Mouse (Mus musculus): Measurements from ENCODE around the gene Kdelr1.
A peak's percentile ranks its signal among the peaks of the same experiment; 100 is the strongest.

Kdelr1 gene

GRCm38 (mm10) chr7:45916056-45917003 lies 43.8 kb downstream of the Kdelr1 start:
- peak; percentile 53 for DNase-seq (ENCODE audit: low read depth, low spot score)

DNA sequence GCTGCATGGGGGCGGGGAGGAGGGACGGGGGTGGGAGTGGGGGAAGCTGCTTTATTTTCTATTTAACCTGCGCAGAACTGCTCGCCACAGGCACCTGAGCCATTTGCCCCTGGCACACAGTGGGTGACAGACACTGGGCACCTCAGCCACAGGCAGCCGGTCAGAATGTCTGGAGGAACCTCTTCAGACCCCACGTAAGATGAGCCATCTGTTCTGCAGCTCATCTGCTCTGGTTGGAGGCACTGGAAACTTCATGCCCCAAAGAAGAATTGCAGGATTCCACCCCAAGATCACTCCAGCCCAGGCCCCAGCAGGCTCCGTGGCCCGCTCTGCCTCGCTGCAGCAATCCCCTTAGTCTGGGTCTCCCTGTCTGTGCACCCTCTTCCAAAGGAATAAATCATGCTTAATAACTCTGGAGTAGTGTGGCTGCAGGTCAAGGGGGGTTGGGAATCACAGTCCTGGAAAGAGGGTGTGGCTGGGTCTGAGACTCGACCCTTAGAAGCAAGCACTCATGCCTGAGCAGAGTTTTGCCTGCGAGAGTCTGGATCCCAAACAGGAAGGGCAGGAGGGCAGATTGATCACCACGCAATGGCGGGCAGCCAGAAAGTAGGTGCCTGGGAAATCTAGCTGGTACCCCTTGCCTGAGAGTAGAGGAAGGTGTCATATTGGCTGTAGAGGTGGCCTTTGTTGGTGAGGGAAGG lies 44.6 kb downstream of the Kdelr1 start:
- DNase-seq (ENCODE audit: low read depth, low spot score): no peak

- DNase-seq (ENCODE audit: low read depth, low spot score): no peak
Observed at GRCm38 (mm10) chr7:45917926-45918325, 45.4 kb downstream of the Kdelr1 start.

DNA sequence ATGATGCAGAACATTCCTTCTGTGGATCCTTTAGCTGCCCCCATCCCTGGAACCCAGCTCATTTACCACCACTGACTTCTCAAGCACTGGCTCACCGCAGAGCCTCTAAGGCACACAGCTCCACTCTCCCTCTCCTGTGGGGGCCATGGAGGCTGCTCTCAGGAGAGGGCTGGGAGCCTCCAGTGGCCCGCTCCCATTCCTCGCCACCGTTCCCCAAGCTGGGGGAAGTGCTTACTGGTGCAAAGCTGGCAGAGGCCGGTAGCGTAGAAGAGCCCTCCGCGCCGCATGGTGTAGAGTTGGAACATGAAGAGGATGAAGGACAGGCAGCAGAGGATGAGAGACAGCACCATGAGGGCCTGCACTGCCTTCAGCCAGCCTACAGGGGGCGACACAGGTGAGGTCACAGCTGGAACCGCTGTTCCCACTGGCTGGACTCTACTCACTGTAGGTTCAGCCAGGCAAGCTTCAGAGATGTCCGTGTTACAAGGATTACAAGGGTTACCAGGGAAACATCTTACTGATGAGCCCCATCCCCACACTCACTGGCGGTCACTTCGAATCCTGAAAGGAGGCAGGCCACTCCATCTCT lies 46.6 kb downstream of the Kdelr1 start:
- DNase-seq (ENCODE audit: low read depth, low spot score): no peak

DNA sequence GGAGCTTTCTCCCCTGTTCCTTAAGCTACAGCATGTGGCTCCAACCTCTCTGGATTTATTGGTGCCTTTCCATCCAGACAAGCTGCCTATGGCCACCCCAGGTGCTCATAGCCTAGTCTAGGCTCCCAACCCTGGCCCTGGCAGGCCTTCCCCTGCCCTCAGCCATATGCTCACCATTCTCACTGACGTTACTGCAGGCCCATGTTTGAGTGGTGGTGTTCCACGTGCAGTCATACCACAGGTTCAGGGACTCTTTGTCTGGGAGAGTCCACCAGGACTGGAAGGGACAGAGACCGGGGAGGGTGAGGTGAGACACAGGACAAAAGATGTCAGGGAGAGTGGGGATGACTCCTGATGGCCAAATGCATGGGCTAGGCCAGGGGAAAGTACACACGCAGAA lies 47.2 kb downstream of the Kdelr1 start:
- DNase-seq (ENCODE audit: low read depth, low spot score): no peak

GRCm38 (mm10) chr7:45920583-45921241 lies 48.1 kb downstream of the Kdelr1 start:
- DNase-seq (ENCODE audit: low read depth, low spot score): no peak

DNA sequence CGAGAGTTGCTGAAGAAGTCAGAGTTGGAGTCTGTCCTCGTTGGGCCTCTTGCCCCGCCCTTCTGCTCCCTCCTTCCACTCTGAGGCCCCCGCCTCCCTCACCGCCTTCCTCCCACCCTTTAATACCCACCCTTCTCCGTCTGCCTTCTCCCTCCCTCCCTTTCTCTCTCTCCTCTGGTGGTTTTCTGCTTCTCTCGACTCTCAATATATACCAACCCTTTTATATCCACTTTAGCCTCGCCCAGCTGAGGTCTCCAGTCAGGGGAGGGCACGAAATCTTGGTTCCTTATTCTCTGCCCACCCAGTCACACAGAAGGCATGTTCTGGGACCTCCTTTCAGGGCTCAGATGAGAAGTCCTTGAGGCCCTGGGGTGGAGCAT lies 48.7 kb downstream of the Kdelr1 start, which contains the start of gene Emp3:
Gene Emp3 (minus strand): TSS at position 163 of the 380 bp plus-strand sequence.
- DNase-seq (ENCODE audit: low read depth, low spot score): no peak

DNA sequence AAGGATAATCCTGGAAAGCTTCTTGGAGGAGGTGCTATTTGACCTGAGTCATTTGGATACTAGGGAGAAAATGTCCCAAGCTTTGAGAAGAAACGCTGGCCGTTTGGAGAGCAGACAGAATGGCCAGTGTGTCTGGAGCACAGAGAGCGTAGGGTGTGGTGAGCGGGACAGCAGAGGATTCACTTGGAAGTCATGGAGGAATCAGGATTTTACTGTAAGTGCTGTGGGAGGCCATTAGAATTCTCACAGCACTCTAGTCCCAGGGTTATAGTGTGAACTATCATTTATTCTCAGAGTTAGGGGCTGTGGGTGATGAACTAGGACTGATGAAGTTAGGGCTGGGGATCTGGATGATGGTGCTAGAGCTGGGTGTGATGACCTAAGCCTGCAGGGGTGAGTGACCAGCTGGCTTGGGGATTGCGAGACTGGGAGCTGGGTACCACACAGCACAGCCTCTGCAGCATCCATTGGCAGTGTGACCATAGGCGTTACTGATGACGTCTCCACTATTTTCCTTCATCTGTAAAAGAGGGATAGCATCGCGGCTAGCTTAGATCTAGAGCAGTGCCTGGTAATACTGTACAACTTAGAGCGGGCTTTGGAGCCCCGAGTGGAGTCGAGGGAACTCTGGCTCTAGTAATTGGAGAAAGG lies 49.5 kb downstream of the Kdelr1 start:
- DNase-seq (ENCODE audit: low read depth, low spot score): no peak

GRCm38 (mm10) chr7:45922928-45923761 lies 50.6 kb downstream of the Kdelr1 start:
- peak; percentile 88 for DNase-seq (ENCODE audit: low read depth, low spot score)

- DNase-seq (ENCODE audit: low read depth, low spot score): no peak
Observed at GRCm38 (mm10) chr7:45923762-45924428, 51.3 kb downstream of the Kdelr1 start, which contains the start of gene Ccdc114. TSS of gene Ccdc114 (plus strand) at chr7:45924072.

- DNase-seq (ENCODE audit: low read depth, low spot score): no peak
Observed at GRCm38 (mm10) chr7:45924429-45924816, 51.9 kb downstream of the Kdelr1 start.

DNA sequence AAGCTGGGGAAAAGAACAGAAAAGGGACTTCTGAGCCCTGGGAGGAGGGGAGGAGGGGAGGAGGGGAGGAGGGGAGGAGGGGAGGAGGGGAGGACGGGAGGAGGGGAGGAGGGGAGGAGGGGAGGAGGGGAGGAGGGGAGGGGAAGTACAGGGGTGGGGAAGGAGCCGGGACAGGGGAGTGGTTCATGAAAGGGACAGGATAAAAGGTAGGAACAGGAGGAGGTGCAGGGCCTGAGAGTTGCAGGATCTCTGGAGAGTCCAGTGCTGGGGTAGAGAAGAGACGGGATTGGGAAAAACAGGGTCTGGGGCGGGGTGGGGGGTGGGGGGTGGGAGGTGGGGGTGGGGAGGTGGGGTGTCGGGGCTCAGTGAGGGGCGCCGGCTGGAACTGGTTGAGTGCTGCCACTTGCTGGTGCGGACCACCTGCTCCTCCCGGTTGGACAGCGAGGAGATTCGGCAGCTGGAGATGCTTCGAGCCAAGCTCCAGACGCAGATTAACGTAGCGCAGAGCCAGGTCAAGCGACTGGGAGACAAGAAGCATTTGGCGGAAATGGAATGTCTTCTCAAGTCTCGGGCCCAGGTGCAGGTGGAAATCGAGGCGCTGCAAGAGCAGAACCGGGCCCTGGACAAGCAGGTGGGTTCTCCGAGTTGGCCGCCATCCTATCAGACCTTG lies 56.2 kb downstream of the Kdelr1 start:
- no peak for DNase-seq (ENCODE audit: low read depth, low spot score)

GRCm38 (mm10) chr7:45929688-45930087 lies 57.1 kb downstream of the Kdelr1 start:
- DNase-seq (ENCODE audit: low read depth, low spot score): no peak
